ENCODE assay signal across 1 mouse cellular context in the genomic region with DNA sequence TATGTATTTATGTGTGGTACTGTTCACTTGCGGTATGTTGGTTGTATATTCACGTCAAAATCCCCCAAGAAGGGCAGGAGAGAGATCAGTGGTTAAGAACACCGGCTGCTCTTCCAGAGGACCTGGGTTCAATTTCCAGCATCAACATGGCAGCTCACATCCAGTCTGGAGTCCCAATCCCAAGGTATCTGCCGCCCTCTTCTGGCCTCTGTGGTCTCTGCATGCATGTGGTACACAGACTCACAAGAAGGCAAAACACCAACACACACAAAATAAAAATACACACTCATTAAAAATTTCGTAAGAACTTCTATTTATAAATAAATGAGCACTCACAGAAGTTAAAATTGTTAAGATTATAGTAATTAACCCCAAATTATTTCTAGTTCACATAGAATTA.
TF ChIP-seq lines count a peak whose summit lies in the region.

No protein-coding gene starts in this region.

TF ChIP-seq in MEL, 35 proteins besides CTCF, POLR2A, EP300 and RAD21:
- TF ChIP-seq USF2 (IDR thresholded peaks at IDR 0.05; ENCODE audit: borderline replicate concordance in 1 of 2, insufficient read depth in 1 of 2, low read depth in 1 of 2, low read length in 2 of 2) (no peak), ZC3H11A (IDR thresholded peaks at IDR 0.05; ENCODE audit: low read depth, low read length) (peak; percentile 74), MAX (IDR thresholded peaks at IDR 0.05; ENCODE audit: low read length) (no peak), KAT2A (conservative IDR thresholded peaks at IDR 0.05; ENCODE audit: low read depth, low read length) (no peak), SMC3 (IDR thresholded peaks at IDR 0.05; ENCODE audit: low read depth, low read length) (peak; percentile 78), NELFE (IDR thresholded peaks at IDR 0.05; ENCODE audit: low read depth, low read length) (no peak), CHD1 (IDR thresholded peaks at IDR 0.05; ENCODE audit: low read depth, low read length) (no peak)
